Mouse (Mus musculus) CH12.LX (cell line): ENCODE measurements around the gene Mrm1. TPM values are rescaled to one million over a fixed set of nuclear protein-coding genes. Genes with fewer than 3 reads are reported as not detected.

Source experiments
- DNase-seq: peaks from one replicate; pipeline ENCODE4 v3.0.0-alpha.2; 2013; ENCODE audit errors: extremely low read depth
- H3K27ac ChIP-seq: 2 replicates; pipeline ENCODE4 v1.5.1; 2012; ENCODE audit warnings: low read depth, mild to moderate bottlenecking, control low read depth, moderate library complexity; ENCODE audit not compliant: insufficient read depth
- H3K27me3 ChIP-seq: replicated peaks from 2 replicates; pipeline ENCODE3; 2012; ENCODE audit warnings: inconsistent platforms
- H3K36me3 ChIP-seq, 2 experiments: replicated peaks in 1 of 2; 2 replicates each; pipeline versions ENCODE3 to v1.6.1; 2012; ENCODE audit warnings: inconsistent platforms in 1 of 2, low read length in 1 of 2, mild to moderate bottlenecking in 1 of 2, mixed read lengths in 1 of 2, moderate library complexity in 1 of 2; ENCODE audit not compliant: control insufficient read depth in 1 of 2, insufficient read depth in 1 of 2
- H3K4me1 ChIP-seq, 2 experiments: 2 replicates each; pipeline ENCODE4 v1.6.1; 2012; ENCODE audit warnings: inconsistent platforms in 1 of 2, moderate library complexity in 1 of 2; ENCODE audit not compliant: insufficient read depth in 2 of 2, control insufficient read depth in 1 of 2
- H3K4me2 ChIP-seq: 2 replicates; pipeline ENCODE4 v1.6.1; 2012; ENCODE audit warnings: low read depth, mild to moderate bottlenecking, control low read depth; ENCODE audit not compliant: poor library complexity, insufficient read depth, severe bottlenecking
- H3K4me3 ChIP-seq, 3 experiments: fragments of 150-350 bp in 1 of 3; sonication (generic) in 1 of 3; replicated peaks in 1 of 3; 2 replicates each; pipeline versions ENCODE3 to v1.5.1; 2011 to 2012; ENCODE audit warnings: low read depth in 2 of 3, low read length in 2 of 3, mild to moderate bottlenecking in 2 of 3, moderate library complexity in 2 of 3, control low read depth in 1 of 3, improper control_type of control experiment in 1 of 3, inconsistent platforms in 1 of 3, mixed read lengths in 1 of 3; ENCODE audit not compliant: poor library complexity in 1 of 3
- H3K79me2 ChIP-seq: replicated peaks from 2 replicates; pipeline ENCODE4 v1.6.1; 2012; ENCODE audit warnings: mild to moderate bottlenecking, moderate library complexity; ENCODE audit not compliant: control insufficient read depth, poor library complexity, insufficient read depth, severe bottlenecking; ENCODE audit errors: extremely low read depth
- H3K9ac ChIP-seq: 2 replicates; pipeline ENCODE4 v1.6.1; 2012; ENCODE audit warnings: low read depth, mild to moderate bottlenecking, control low read depth, moderate library complexity; ENCODE audit not compliant: insufficient read depth
- H3K9me3 ChIP-seq: replicated peaks from 2 replicates; pipeline ENCODE3; 2012; ENCODE audit warnings: low read length, inconsistent platforms, mixed read lengths
- BHLHE40 ChIP-seq: IDR thresholded peaks from 2 replicates; pipeline ENCODE4 v1.6.1; 2011; ENCODE audit warnings: mild to moderate bottlenecking, low read depth, low read length, improper control_type of control experiment
- CHD2 ChIP-seq: IDR thresholded peaks from 2 replicates; pipeline ENCODE4 v1.6.1; 2011; ENCODE audit warnings: low read length, improper control_type of control experiment
- CTCF ChIP-seq, 2 experiments: IDR thresholded peaks in 1 of 2; conservative IDR thresholded peaks in 1 of 2; 2 replicates each; pipeline ENCODE4 v1.5.1; 2011 to 2012; ENCODE audit warnings: low read depth in 2 of 2, low read length in 2 of 2, improper control_type of control experiment in 1 of 2, inconsistent platforms in 1 of 2, mild to moderate bottlenecking in 1 of 2, moderate library complexity in 1 of 2
- E2F4 ChIP-seq: IDR thresholded peaks from 2 replicates; pipeline ENCODE4 v1.6.1; 2011; ENCODE audit warnings: low read depth, low read length, improper control_type of control experiment; ENCODE audit not compliant: insufficient replicate concordance
- ELF1 ChIP-seq: IDR thresholded peaks from 2 replicates; pipeline ENCODE4 v1.6.1; 2014; ENCODE audit warnings: low read depth, mild to moderate bottlenecking, inconsistent platforms, low read length, improper control_type of control experiment
- ETS1 ChIP-seq: conservative IDR thresholded peaks from 2 replicates; pipeline ENCODE4 v1.6.1; 2012; ENCODE audit warnings: low read depth, mild to moderate bottlenecking, inconsistent platforms, low read length, improper control_type of control experiment, moderate library complexity
- HCFC1 ChIP-seq: IDR thresholded peaks from 2 replicates; pipeline ENCODE4 v1.6.1; 2012; ENCODE audit warnings: low read depth, mild to moderate bottlenecking, inconsistent platforms, low read length, improper control_type of control experiment
- IRF4 ChIP-seq: IDR thresholded peaks from 2 replicates; pipeline ENCODE4 v1.6.1; 2014; ENCODE audit warnings: low read depth, mild to moderate bottlenecking, inconsistent platforms, low read length, improper control_type of control experiment
- JUN ChIP-seq: IDR thresholded peaks from 2 replicates; pipeline ENCODE4 v1.6.1; 2011; ENCODE audit warnings: low read depth, mild to moderate bottlenecking, low read length, improper control_type of control experiment, moderate library complexity; ENCODE audit not compliant: insufficient read depth
- JUND ChIP-seq: conservative IDR thresholded peaks from 2 replicates; pipeline ENCODE4 v1.6.1; 2011; ENCODE audit warnings: low read depth, low read length, improper control_type of control experiment
- KAT2A ChIP-seq: IDR thresholded peaks from 2 replicates; pipeline ENCODE4 v1.6.1; 2012; ENCODE audit warnings: low read length, improper control_type of control experiment, inconsistent platforms; ENCODE audit not compliant: insufficient replicate concordance
- MAX ChIP-seq: IDR thresholded peaks from 2 replicates; pipeline ENCODE4 v1.6.1; 2011; ENCODE audit warnings: low read length, improper control_type of control experiment
- MAZ ChIP-seq: IDR thresholded peaks from 2 replicates; pipeline ENCODE4 v1.6.1; 2012; ENCODE audit warnings: low read depth, mild to moderate bottlenecking, inconsistent platforms, low read length, improper control_type of control experiment, moderate library complexity
- MEF2A ChIP-seq: IDR thresholded peaks from 2 replicates; pipeline ENCODE4 v1.6.1; 2014; ENCODE audit warnings: low read depth, mild to moderate bottlenecking, inconsistent platforms, low read length, improper control_type of control experiment, borderline replicate concordance
- MXI1 ChIP-seq: IDR thresholded peaks from 2 replicates; pipeline ENCODE4 v1.6.1; 2011; ENCODE audit warnings: mild to moderate bottlenecking, low read depth, low read length, improper control_type of control experiment
- MYC ChIP-seq: IDR thresholded peaks from 2 replicates; pipeline ENCODE4 v1.6.1; 2011; ENCODE audit warnings: low read depth, mild to moderate bottlenecking, improper control_type of control experiment, low read length
- NELFE ChIP-seq: IDR thresholded peaks from 2 replicates; pipeline ENCODE4 v1.6.1; 2011; ENCODE audit warnings: low read depth, low read length, improper control_type of control experiment
- NRF1 ChIP-seq: IDR thresholded peaks from 2 replicates; pipeline ENCODE4 v1.6.1; 2014; ENCODE audit warnings: low read depth, mild to moderate bottlenecking, inconsistent platforms, low read length, improper control_type of control experiment, moderate library complexity
- PAX5 ChIP-seq: IDR thresholded peaks from 2 replicates; pipeline ENCODE4 v1.6.1; 2012; ENCODE audit warnings: low read length, inconsistent platforms, mixed read lengths
- POLR2A ChIP-seq: IDR thresholded peaks from 2 replicates; pipeline ENCODE4 v1.6.1; 2011; ENCODE audit warnings: low read depth, mild to moderate bottlenecking, improper control_type of control experiment, low read length
- POLR2AphosphoS2 ChIP-seq: IDR thresholded peaks from 2 replicates; pipeline ENCODE4 v1.6.1; 2011; ENCODE audit warnings: low read depth, low read length, improper control_type of control experiment
- RCOR1 ChIP-seq: conservative IDR thresholded peaks from 2 replicates; pipeline ENCODE4 v1.6.1; 2012; ENCODE audit warnings: low read depth, mild to moderate bottlenecking, inconsistent platforms, low read length, improper control_type of control experiment
- SIN3A ChIP-seq: IDR thresholded peaks from 2 replicates; pipeline ENCODE4 v1.6.1; 2012; ENCODE audit warnings: low read length, improper control_type of control experiment, inconsistent platforms
- SMC3 ChIP-seq: IDR thresholded peaks from 2 replicates; pipeline ENCODE4 v1.6.1; 2011; ENCODE audit warnings: low read depth, low read length, improper control_type of control experiment
- TBP ChIP-seq: conservative IDR thresholded peaks from 2 replicates; pipeline ENCODE4 v1.6.1; 2011; ENCODE audit warnings: low read depth, low read length, improper control_type of control experiment
- TCF12 ChIP-seq: IDR thresholded peaks from 2 replicates; pipeline ENCODE4 v1.6.1; 2014; ENCODE audit warnings: low read depth, mild to moderate bottlenecking, inconsistent platforms, low read length, improper control_type of control experiment
- UBTF ChIP-seq: IDR thresholded peaks from 2 replicates; pipeline ENCODE4 v1.6.1; 2012; ENCODE audit warnings: low read depth, mild to moderate bottlenecking, inconsistent platforms, low read length, improper control_type of control experiment, moderate library complexity
- USF1 ChIP-seq: IDR thresholded peaks from 2 replicates; pipeline ENCODE4 v1.6.1; 2014; ENCODE audit warnings: low read depth, mild to moderate bottlenecking, inconsistent platforms, low read length, improper control_type of control experiment
- USF2 ChIP-seq: conservative IDR thresholded peaks from 2 replicates; pipeline ENCODE4 v1.6.1; 2011; ENCODE audit warnings: low read depth, low read length, improper control_type of control experiment
- ZC3H11A ChIP-seq: IDR thresholded peaks from 2 replicates; pipeline ENCODE4 v1.6.1; 2012; ENCODE audit warnings: low read depth, mild to moderate bottlenecking, inconsistent platforms, low read length, improper control_type of control experiment
- ZMIZ1 ChIP-seq: IDR thresholded peaks from 2 replicates; pipeline ENCODE4 v1.6.1; 2012; ENCODE audit warnings: low read depth, mild to moderate bottlenecking, inconsistent platforms, low read length, improper control_type of control experiment
- ZNF384 ChIP-seq: IDR thresholded peaks from 2 replicates; pipeline ENCODE4 v1.6.1; 2012; ENCODE audit warnings: low read depth, low read length, improper control_type of control experiment, inconsistent platforms
- dilution Hi-C: fragments of 300-500 bp; cut with MboI; formaldehyde crosslinking; loops from 2 replicates; pipeline ENCODE4 v1.14.3; 2020; ENCODE audit warnings: low sequenced_read_pairs; ENCODE audit not compliant: extremely low pct_unique_long_range_greater_than_20kb, extremely low pct_ligation_motif_present
- in situ Hi-C: fragments of 300-500 bp; cut with MboI; formaldehyde crosslinking; loops from 3 replicates; pipeline ENCODE4 v1.14.3; 2019; ENCODE audit warnings: low sequenced_read_pairs, low pct_ligation_motif_present, low pct_unique_long_range_greater_than_20kb, mixed read lengths
- polyA plus RNA-seq: library from polyadenylated mRNA; unstranded; fragments of >175 nt; gene quantifications from 2 replicates; pipeline ENCODE4 v1.2.1, GENCODE M21; 2012; ENCODE audit warnings: low read depth; ENCODE audit not compliant: insufficient read length
- total RNA-seq, 2 experiments: library from RNA; depleted of rRNA; stranded (reverse); fragments of 300-350 nt in 1 of 2; fragments of >200 nt in 1 of 2; gene quantifications; 2 replicates each; pipeline ENCODE4 v1.2.3; 2012 to 2014

The Mrm1 gene
- total RNA-seq (2012; rRNA removed) (19.6 and 27.8 TPM in 2 replicates), total RNA-seq (2014; rRNA removed) (14.7 and 16.1 TPM in 2 replicates), polyA plus RNA-seq (10.6 and 11.1 TPM in 2 replicates)

DNA sequence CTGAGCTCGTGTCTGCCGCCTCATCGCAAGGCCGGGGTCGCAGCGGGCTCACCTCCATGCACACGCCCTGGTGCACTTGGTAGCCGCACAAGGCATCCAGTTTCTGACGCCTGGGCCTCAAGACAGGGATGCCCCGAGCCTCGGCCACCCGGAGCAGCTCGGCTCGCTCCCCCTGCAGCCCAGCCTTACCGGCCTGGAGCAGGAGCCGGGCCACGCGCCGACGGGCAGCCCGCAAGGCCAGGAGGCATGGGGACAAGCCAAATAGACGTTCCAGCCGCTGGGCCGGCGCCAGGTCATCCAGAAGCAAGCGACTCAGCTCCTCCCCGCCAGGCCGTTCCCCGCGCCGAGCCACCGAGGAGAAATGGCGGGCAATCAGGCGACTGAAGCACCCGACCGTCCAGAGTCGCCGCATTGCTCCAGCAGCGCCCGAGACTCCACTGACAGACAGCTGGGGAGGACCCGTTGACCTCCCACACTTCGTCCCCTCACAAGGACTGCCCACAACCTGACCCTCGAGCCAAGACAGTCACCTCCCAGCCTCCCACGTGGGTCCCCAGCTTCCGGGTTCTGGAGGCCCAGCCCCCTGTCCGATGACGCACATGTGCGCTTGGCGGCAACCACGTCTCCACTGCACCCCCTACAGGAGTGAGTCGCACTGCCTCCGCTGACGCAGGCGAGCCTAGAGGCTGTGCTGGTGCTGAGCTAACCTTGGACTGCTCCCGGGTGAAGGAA, at the start of gene Mrm1:
Mrm1 (minus strand) TSS at position 555 of the 732 bp plus-strand sequence.
- peak; percentile 98 for DNase-seq
- H3K9me3 ChIP-seq, result peaks cover 2% of the 10 kb centered on the region
- peaks cover 4 to 46% of the 10 kb centered on the region in 2 experiments; a peak in 2 of 4 replicates for H3K4me1 ChIP-seq
- H3K9ac ChIP-seq, result peak within 1 kb of the TSS; percentile 81
- no peaks in the 10 kb centered on the region for H3K27me3 ChIP-seq
- in situ Hi-C loops, result loop anchor here (10.0 to 25.0 kb wide), 3 partner anchors 304 to 657 kb away; partner anchors contain the start of genes Aatf and Gm11437
- peaks cover 9 to 60% of the 10 kb centered on the region in 2 experiments for H3K36me3 ChIP-seq
- H3K79me2 ChIP-seq, result no peaks in the 10 kb centered on the region; the same call in 1 of the 2 replicates
- peak within 1 kb of the TSS; percentile 84 for H3K27ac ChIP-seq
- TF ChIP-seq JUND (no peak), MYC (peak; percentile 100), HCFC1 (peak; percentile 72), MEF2A (peak; percentile 79), ZC3H11A (no peak), PAX5 (no peak), ETS1 (peak; percentile 64; the same call in 1 of the 2 replicates), MAX (peak; percentile 100), POLR2AphosphoS2 (peak; percentile 89), ZMIZ1 (peak; percentile 85), UBTF (no peak; the same call in 1 of the 2 replicates), ZNF384 (no peak), JUN (peak; percentile 24; the same call in 1 of the 2 replicates), NRF1 (peak; percentile 69), MXI1 (peak; percentile 100), MAZ (peak; percentile 75; the same call in 1 of the 2 replicates), CTCF (conservative IDR thresholded peaks at IDR 0.05 in 1 of 2, IDR thresholded peaks at IDR 0.05 in 1 of 2; ENCODE audit: low read depth in 2 of 2, low read length in 2 of 2) (peak; percentile 32 to 91; a peak in 2 of 4 replicates), ELF1 (peak; percentile 100), SMC3 (0 out of 2 replicates have a peak, but pooled peaks have one; percentile 20), BHLHE40 (peak; percentile 48; the same call in 1 of the 2 replicates), POLR2A (peak; percentile 77), SIN3A (peak; percentile 98), USF1 (peak; percentile 88), USF2 (peak; percentile 76), RCOR1 (no peak), KAT2A (no peak), IRF4 (peak; percentile 78), E2F4 (peak; percentile 90; the same call in 1 of the 2 replicates), CHD2 (peak; percentile 68; the same call in 1 of the 2 replicates), TCF12 (peak; percentile 85), NELFE (peak; percentile 90), TBP (peak; percentile 50; the same call in 1 of the 2 replicates)
- dilution Hi-C loops, result no loop called here
- peak within 1 kb of the TSS; percentile 91 for H3K4me2 ChIP-seq
- peak within 1 kb of the TSS; percentile 60 to 97 (median 87) for H3K4me3 ChIP-seq
